Mouse (Mus musculus) heart, adult 2 months (tissue): ENCODE data around the gene Gba.

ENCODE experiments used
- CTCF ChIP-seq: fragments of 200-600 bp; IDR thresholded peaks from 2 replicates; pipeline ENCODE4 v1.8.1; 2022; ENCODE audit warnings: antibody characterized with exemption, mild to moderate bottlenecking, moderate library complexity
- EP300 ChIP-seq: fragments of 200-500 bp; IDR thresholded peaks from 2 replicates; pipeline ENCODE4 v1.6.1; 2011; ENCODE audit warnings: low read depth, low read length, control low read depth; ENCODE audit not compliant: insufficient read depth
- POLR2A ChIP-seq: fragments of 200-500 bp; IDR thresholded peaks from 2 replicates; pipeline ENCODE4 v1.6.1; 2011; ENCODE audit warnings: mild to moderate bottlenecking, low read depth, low read length, control low read depth; ENCODE audit not compliant: insufficient read depth

DNA sequence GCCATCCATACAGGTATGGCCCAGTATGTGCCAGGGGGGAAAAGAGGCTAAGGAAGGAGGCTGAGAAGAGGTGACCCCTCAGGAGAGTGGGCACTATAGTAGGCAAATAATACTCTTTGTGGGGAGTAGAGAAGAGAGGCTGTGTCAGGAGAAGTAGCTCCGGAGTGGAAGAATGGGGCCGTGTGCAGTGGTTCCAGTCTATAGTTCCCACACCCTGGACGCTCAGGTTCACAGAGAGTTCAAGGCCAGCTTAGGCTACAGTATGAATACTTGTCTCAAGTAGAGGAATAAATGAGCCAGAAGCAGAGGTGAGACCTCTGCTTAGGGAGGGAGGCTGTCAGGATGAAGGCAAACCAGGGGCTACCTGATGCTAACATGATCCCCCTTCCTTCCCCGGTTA, 26.5 kb downstream of the Gba start:
- TF ChIP-seq POLR2A (no peak), CTCF (no peak), EP300 (no peak)
